Mouse (Mus musculus) C2C12 (cell line): ENCODE data around the gene Exoc4. TPM values are rescaled to one million over a fixed set of nuclear protein-coding genes. Genes with fewer than 3 reads are reported as not detected.

Experiments used
- H3K27me3 ChIP-seq: one replicate; pipeline ENCODE4 v1.6.1; 2011; ENCODE audit not compliant: control insufficient read depth, insufficient read depth, insufficient read length
- H3K36me3 ChIP-seq: one replicate; pipeline ENCODE4 v1.6.1; 2011; ENCODE audit not compliant: control insufficient read depth, insufficient read depth
- H3K4me3 ChIP-seq: one replicate; pipeline ENCODE4 v1.5.1; 2011; ENCODE audit warnings: mild to moderate bottlenecking, control low read depth; ENCODE audit not compliant: poor library complexity, insufficient read depth, severe bottlenecking
- H3K79me2 ChIP-seq: one replicate; pipeline ENCODE4 v1.6.1; 2011; ENCODE audit not compliant: control insufficient read depth, insufficient read depth
- H3K79me3 ChIP-seq: one replicate; pipeline ENCODE4 v1.6.1; 2011; ENCODE audit warnings: low read depth, control low read depth
- H3ac ChIP-seq: one replicate; pipeline ENCODE3; 2011; ENCODE audit warnings: low read depth; ENCODE audit not compliant: control insufficient read depth, insufficient read length
- CEBPB ChIP-seq: IDR thresholded peaks from one replicate; pipeline ENCODE4 v1.6.1; 2011; ENCODE audit warnings: low read depth, mild to moderate bottlenecking, control low read depth, moderate library complexity
- CTCF ChIP-seq: IDR thresholded peaks from one replicate; pipeline ENCODE4 v1.5.1; 2011; ENCODE audit not compliant: control insufficient read depth, insufficient read depth, insufficient read length
- FOSL1 ChIP-seq: IDR thresholded peaks from one replicate; pipeline ENCODE4 v1.8.0; 2011; ENCODE audit warnings: mild to moderate bottlenecking, low read length; ENCODE audit not compliant: poor library complexity, insufficient read depth, severe bottlenecking
- MAX ChIP-seq: IDR thresholded peaks from one replicate; pipeline ENCODE4 v1.6.1; 2011; ENCODE audit warnings: mild to moderate bottlenecking, control low read depth
- MYOD1 ChIP-seq: IDR thresholded peaks from one replicate; pipeline ENCODE4 v1.6.1; 2011; ENCODE audit warnings: low read depth; ENCODE audit not compliant: control insufficient read depth, insufficient read length
- MYOG ChIP-seq: IDR thresholded peaks from one replicate; pipeline ENCODE4 v1.6.1; 2011; ENCODE audit not compliant: control insufficient read depth, insufficient read length; ENCODE audit errors: extremely low read depth
- USF1 ChIP-seq: IDR thresholded peaks from one replicate; pipeline ENCODE4 v1.6.1; 2011; ENCODE audit warnings: low read depth, mild to moderate bottlenecking, control low read depth, moderate library complexity
- polyA plus RNA-seq: library from polyadenylated mRNA; unstranded; fragments of >200 nt; fragmentation: generic; extraction: Trizol; gene quantifications from one replicate; pipeline ENCODE4 v1.2.1, GENCODE M21; 2012; ENCODE audit warnings: missing spikeins

Gene Exoc4
- polyA plus RNA-seq, 1 experiment: 20.6 TPM

DNA sequence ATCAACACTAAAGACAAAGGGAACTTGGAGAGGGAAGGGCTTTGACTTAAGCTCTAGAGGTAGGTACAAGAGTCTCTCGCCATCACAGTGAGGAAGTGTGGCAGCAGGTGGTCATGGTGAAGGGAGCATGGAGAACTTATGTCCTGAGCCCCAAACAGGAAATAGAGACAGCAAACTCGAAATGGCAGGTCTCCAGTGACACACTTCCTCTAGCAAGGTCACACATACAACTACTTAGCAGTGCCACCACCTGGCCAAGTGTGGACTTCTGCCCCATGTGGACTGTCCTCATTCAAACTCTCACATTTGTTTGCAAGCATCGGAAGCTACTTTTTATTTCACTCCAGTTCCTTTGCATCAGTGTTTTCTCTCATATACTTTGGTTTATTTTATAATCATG lies 74.0 kb downstream of the Exoc4 start:
- TF ChIP-seq FOSL1 (no peak), MAX (no peak), USF1 (no peak), CEBPB (no peak), MYOD1 (no peak), CTCF (no peak), MYOG (no peak)
- no peak overlapping the region for H3K4me3 ChIP-seq
- no peak overlapping the region for H3ac ChIP-seq
- H3K36me3 ChIP-seq: no peaks in the 10 kb centered on the region
- no peaks in the 10 kb centered on the region for H3K79me3 ChIP-seq
- H3K79me2 ChIP-seq: no peaks in the 10 kb centered on the region
- H3K27me3 ChIP-seq: no peaks in the 10 kb centered on the region

DNA sequence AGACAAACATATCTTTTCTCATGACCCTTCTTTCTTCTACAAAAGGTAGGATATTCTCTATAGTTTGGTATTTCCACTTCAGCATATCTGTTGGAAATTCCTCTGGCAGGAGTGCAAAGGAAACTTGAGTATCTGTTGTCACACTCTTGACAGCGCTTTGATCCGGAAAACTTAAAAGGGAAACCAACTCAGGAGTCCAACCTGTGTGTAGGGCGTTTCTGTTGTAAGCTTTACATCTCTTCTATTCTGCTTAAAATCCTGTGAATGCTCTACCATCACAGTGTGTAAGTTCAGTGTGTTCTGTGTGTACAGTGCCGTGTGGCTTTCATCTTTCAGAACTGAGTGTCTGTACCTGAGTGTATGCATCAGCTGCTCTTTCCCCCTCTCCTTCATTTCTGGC lies 74.5 kb downstream of the Exoc4 start:
- no peak overlapping the region for H3K4me3 ChIP-seq

DNA sequence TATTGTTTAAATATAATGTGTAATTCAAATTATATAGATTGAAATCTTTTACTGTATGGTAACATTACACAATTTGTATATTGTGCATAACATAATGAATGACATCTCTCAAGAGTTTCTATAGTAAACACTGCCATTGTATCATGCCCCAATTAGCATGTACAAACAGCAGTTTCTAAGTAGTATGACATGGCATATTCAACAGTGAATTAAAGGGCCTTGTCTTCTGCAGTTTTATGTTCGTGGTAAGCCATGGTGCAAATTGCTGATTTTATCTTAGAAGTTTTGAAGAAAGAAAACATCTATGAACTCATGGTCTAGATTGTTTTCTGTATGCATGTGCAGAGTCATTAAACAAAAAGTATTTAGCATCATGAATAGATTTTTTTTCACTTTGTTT lies 79.4 kb downstream of the Exoc4 start:
- H3K79me3 ChIP-seq: no peaks in the 10 kb centered on the region
- peaks cover 10% of the 10 kb centered on the region for H3K36me3 ChIP-seq
- no peak overlapping the region for H3ac ChIP-seq
- no peak overlapping the region for H3K4me3 ChIP-seq
- H3K79me2 ChIP-seq: no peaks in the 10 kb centered on the region
- TF ChIP-seq MAX (no peak), MYOG (no peak), CTCF (no peak), MYOD1 (no peak), CEBPB (no peak)
- H3K27me3 ChIP-seq: no peaks in the 10 kb centered on the region

More for the DNA sequence above, 74.5 kb downstream of the Exoc4 start:
- no peaks in the 10 kb centered on the region for H3K79me3 ChIP-seq
- H3K79me2 ChIP-seq: no peaks in the 10 kb centered on the region
- H3K27me3 ChIP-seq: no peaks in the 10 kb centered on the region
- TF ChIP-seq USF1: no peak
- no peak for TF ChIP-seq MYOD1
- no peak for TF ChIP-seq CEBPB
- TF ChIP-seq MYOG: no peak
- TF ChIP-seq MAX: no peak
- no peak for TF ChIP-seq CTCF
- TF ChIP-seq FOSL1: no peak
- no peaks in the 10 kb centered on the region for H3K36me3 ChIP-seq
- H3ac ChIP-seq: no peak overlapping the region

DNA sequence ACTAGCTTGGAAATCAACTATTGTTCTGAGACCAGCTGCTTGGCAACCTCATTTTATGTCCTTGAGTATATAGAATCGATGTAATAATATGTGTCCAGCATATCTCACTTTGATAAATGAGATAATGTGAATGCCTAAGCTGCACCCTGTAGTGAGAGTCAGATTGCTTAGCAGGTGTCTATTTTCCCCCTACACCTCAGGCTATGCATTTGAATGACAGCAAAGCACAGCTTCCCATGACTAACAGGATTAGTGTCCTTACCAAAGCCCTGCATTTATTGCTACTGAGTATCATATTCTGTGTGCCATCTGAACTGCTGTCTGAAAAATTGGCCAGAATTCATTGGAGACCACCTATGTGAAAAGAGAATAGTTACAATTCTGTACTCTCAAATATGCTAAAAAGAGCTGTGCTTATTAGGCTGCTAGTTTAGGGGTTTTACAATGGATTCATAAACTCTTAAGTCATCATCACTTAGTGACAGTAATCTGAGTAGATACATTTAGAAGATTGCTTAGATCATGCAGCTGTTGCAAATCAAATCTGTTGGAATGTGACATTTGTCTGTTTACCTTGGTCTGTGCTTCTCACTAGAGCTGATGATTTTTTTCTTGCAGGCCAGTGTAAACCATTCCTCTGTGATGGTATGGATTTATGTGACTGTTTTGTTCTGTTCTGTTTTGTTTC lies 98.3 kb downstream of the Exoc4 start:
- H3K36me3 ChIP-seq: no peaks in the 10 kb centered on the region
- no peak overlapping the region for H3ac ChIP-seq
- H3K4me3 ChIP-seq: no peak overlapping the region
- TF ChIP-seq MYOD1 (peak; percentile 35), CEBPB (no peak), MYOG (no peak)
- no peaks in the 10 kb centered on the region for H3K27me3 ChIP-seq
- no peaks in the 10 kb centered on the region for H3K79me3 ChIP-seq
- no peaks in the 10 kb centered on the region for H3K79me2 ChIP-seq

DNA sequence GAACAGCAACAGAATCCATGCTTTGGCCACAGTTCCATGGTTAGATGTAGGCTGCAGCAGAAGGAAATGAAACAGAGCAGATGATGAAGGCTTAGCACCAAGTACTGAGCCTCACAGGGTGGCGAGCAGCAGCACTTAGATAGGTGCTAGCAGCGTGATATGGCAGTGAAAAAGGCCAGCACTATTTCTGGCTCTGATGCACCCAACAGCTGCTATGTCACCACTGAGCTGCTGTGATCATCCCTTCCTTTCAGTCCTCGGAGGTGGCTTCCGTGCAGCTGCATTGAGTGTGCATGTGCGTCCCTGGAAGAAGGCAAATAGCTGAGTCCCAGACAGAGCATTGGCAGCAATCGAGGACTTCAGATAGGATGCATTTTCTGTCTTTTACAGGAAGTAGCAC lies 112.7 kb downstream of the Exoc4 start:
- no peaks in the 10 kb centered on the region for H3K27me3 ChIP-seq
- H3ac ChIP-seq: no peak overlapping the region
- H3K79me3 ChIP-seq: peaks cover 4% of the 10 kb centered on the region
- TF ChIP-seq MYOG (no peak), FOSL1 (no peak), MAX (no peak), MYOD1 (no peak), USF1 (no peak), CEBPB (no peak), CTCF (no peak)
- H3K4me3 ChIP-seq: no peak overlapping the region
- peaks cover 7% of the 10 kb centered on the region for H3K36me3 ChIP-seq
- no peaks in the 10 kb centered on the region for H3K79me2 ChIP-seq

DNA sequence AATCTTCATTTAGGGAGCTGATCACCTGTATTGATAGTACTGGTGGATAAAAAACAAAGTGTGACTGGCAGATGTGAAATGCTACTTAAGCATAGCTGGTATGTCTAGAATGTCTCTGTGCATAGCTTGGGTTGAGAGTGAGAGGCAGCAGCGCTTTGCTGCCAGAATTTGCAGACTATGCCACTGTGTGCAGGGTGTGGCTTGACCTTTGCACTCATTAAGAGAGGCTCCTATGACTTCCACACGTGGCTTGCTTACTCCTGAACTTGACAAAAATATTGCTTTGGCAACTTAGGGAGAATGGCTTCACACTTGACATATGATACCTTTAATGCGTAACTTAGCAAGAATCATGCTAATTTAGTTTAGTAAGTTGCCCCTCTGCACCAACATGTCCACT lies 131.6 kb downstream of the Exoc4 start:
- Histone ChIP-seq H3K36me3 (no peaks in the 10 kb centered on the region), H3K4me3 (no peak overlapping the region), H3K27me3 (no peaks in the 10 kb centered on the region), H3K79me2 (no peaks in the 10 kb centered on the region), H3ac (no peak overlapping the region), H3K79me3 (peaks cover 3% of the 10 kb centered on the region)
- TF ChIP-seq CTCF (no peak), USF1 (no peak)
